Mouse (Mus musculus) forebrain, embryonic 13.5 days (tissue): ENCODE measurements at regions not wholly inside any gene's neighbourhood (a gene's known extent, or its start where the extent isn't known, plus 50 kb on each side); places are given as distances from the start of the nearest gene placed in this dataset.

Source experiments
- ATAC-seq: fragments of 200-750 bp; cut with Nextera tagmentation; 2 replicates; pipeline ENCODE4 v1.8.0; 2017
- H3K27ac ChIP-seq: fragments of 300-500 bp; sonication (generic); 2 replicates; pipeline ENCODE4 v1.5.1; 2015; ENCODE audit warnings: inconsistent platforms, mild to moderate bottlenecking, moderate library complexity
- H3K27me3 ChIP-seq: fragments of 300-500 bp; sonication (generic); 2 replicates; pipeline ENCODE4 v1.6.1; 2015; ENCODE audit warnings: mild to moderate bottlenecking, inconsistent platforms
- H3K36me3 ChIP-seq: fragments of 300-500 bp; sonication (generic); 2 replicates; pipeline ENCODE4 v1.6.1; 2015; ENCODE audit warnings: mild to moderate bottlenecking, inconsistent platforms; ENCODE audit not compliant: poor library complexity, severe bottlenecking
- H3K4me1 ChIP-seq: fragments of 300-500 bp; sonication (generic); 2 replicates; pipeline ENCODE4 v1.6.1; 2015; ENCODE audit warnings: inconsistent platforms
- H3K4me2 ChIP-seq: fragments of 300-500 bp; sonication (generic); 2 replicates; pipeline ENCODE4 v1.6.1; 2015; ENCODE audit warnings: inconsistent platforms, mild to moderate bottlenecking, moderate library complexity
- H3K4me3 ChIP-seq: fragments of 300-500 bp; sonication (generic); 2 replicates; pipeline ENCODE4 v1.5.1; 2015; ENCODE audit warnings: mild to moderate bottlenecking, inconsistent platforms
- H3K9ac ChIP-seq: fragments of 300-500 bp; sonication (generic); 2 replicates; pipeline ENCODE4 v1.6.1; 2015; ENCODE audit warnings: mild to moderate bottlenecking, inconsistent platforms
- H3K9me3 ChIP-seq: fragments of 300-500 bp; sonication (generic); replicated peaks from 2 replicates; pipeline ENCODE4 v1.6.1; 2016; ENCODE audit warnings: inconsistent platforms
- WGBS: fragments of 180-500 bp; shearing (Covaris S2); methylation state at CpG from one replicate; pipeline ENCODE4 v1.1.7; 2015; 5-methylcytosine and 5-hydroxymethylcytosine counted together

DNA sequence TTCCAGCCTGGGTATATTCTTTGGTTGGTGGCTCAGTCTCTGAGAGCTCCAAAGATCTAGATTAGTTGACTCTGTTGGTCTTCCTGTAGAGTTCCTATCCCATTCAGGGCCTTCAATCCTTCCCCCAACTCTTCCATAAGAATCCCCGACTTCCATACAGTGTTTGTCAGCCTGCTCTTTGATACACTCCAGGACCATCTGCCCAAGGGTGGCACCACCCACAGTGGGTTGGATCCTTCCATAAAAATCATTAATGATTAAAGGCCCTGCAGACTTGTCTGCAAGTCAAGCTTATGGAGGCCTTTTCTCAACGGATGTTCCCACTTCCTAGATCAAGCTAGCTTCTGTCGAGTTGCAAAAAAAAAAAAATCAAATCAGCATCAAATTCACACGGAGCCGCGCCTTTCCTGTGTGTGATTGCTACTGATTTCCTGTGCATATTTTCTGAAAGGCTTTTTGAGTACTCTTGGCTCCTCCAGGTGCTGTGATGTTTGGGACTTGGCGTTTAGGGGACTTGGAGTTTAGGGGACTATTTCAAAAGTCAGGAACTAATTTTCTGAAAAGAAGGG, 171.3 kb upstream of the Gm9833 start:
- H3K9ac ChIP-seq: no peak overlapping the region
- H3K36me3 ChIP-seq: no peaks in the 10 kb centered on the region
- ATAC-seq: no peak
- no peaks in the 10 kb centered on the region for H3K27me3 ChIP-seq
- H3K4me1 ChIP-seq: no peaks in the 10 kb centered on the region
- no peak overlapping the region for H3K27ac ChIP-seq
- no peak overlapping the region for H3K4me3 ChIP-seq
- no peak overlapping the region for H3K4me2 ChIP-seq
- 92% methylated on average over 7 of the region's 7 CpGs for WGBS
- no peaks in the 10 kb centered on the region for H3K9me3 ChIP-seq

DNA sequence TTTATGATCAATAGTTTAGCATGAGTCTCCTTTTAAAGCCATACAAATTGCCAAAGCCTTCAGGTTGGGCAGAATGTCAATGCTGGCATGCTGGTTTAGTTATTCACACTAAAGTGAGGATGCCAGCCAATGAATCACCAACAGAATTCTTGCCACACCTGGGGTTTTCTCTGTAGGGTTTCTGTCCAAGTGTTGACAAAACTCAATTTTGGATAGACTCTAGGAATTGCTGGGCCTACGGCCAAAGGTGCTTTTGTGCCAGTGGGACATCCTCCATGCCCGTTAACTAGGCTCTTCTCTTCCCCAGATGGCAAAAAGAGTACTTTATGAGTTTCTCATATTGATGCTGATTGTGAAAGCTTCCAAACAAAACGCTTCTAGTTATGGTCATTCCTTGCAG, 167.6 kb upstream of the Gm9833 start:
- Histone ChIP-seq H3K36me3 (no peaks in the 10 kb centered on the region), H3K9me3 (no peaks in the 10 kb centered on the region), H3K27me3 (no peaks in the 10 kb centered on the region), H3K27ac (no peak overlapping the region), H3K9ac (no peak overlapping the region), H3K4me1 (no peaks in the 10 kb centered on the region), H3K4me3 (no peak overlapping the region), H3K4me2 (no peak overlapping the region)
- 85% methylated on average over 3 of the region's 3 CpGs for WGBS
- no peak for ATAC-seq

DNA sequence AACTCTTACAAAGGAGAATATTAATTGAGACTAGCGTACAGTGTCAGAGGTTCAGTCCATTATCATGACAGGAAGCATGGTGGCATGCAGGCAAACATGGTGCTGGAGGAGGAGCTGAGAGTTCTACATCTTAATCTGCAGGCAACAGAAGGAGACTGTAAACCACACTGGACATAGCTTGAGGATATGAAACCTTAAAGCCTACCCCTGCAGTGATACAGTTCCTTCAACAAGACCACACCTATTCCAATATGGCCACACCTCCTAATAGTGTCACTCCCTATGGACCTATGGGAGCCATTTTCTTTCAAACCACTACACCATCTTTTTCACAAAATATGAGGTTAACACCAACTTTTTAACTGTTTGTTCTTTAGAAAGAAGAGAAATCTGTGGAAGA, 166.2 kb upstream of the Gm9833 start:
- no peak overlapping the region for H3K27ac ChIP-seq
- no peak for ATAC-seq
- H3K36me3 ChIP-seq: no peaks in the 10 kb centered on the region
- no peak overlapping the region for H3K4me2 ChIP-seq
- no peak overlapping the region for H3K4me3 ChIP-seq
- WGBS: 97% methylated on average over 1 of the region's 1 CpGs
- H3K27me3 ChIP-seq: no peaks in the 10 kb centered on the region
- no peaks in the 10 kb centered on the region for H3K4me1 ChIP-seq
- no peak overlapping the region for H3K9ac ChIP-seq
- H3K9me3 ChIP-seq: no peaks in the 10 kb centered on the region

DNA sequence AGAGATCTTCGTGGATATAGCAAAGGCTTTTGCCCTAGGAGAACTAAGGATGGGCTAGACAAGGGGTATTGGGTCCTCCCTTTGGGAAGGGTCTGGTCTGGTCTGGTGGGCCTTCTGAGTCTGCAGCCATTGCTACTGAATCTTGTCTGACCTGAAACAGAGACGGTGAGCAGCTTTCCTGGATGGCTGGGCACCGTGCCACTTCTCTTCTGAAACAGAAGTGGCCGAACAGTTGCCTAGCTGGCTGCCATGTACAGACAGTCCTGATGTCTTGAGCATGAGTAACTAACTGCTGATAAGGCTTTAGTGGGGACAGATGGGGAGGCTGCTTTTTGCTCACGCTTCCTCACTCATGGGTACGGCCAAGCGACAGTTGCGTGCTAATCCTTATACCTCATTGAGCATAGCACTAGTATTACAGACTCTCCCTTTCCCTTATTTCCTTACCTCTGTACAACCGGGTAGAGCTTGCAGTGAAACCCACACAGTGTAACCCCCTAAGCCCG, 165.3 kb upstream of the Gm9833 start:
- no peaks in the 10 kb centered on the region for H3K27me3 ChIP-seq
- H3K27ac ChIP-seq: no peak overlapping the region
- H3K4me1 ChIP-seq: no peaks in the 10 kb centered on the region
- no peak overlapping the region for H3K9ac ChIP-seq
- WGBS: 84% methylated on average over 10 of the region's 10 CpGs
- H3K9me3 ChIP-seq: no peaks in the 10 kb centered on the region
- no peak overlapping the region for H3K4me3 ChIP-seq
- ATAC-seq: no peak
- H3K36me3 ChIP-seq: no peaks in the 10 kb centered on the region
- H3K4me2 ChIP-seq: no peak overlapping the region

DNA sequence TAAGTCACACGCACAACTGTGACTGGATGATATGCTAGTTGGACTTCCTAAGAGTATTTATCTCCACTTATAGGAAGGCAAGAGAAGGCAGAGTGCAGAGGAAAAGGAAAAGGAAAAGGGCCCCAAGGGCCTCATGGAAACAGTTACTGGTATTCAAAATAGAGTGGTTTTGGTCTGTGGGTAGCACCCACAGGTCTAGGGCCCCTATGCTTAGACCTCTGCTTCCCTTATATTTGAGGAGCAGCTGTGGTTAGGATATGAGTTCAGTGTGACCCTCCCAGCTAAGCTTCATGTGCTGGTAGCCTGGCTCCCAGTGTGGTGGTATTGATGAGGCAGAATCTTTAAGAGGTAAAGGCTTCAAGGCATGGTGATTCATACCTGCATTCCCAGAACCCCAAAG, 163.3 kb upstream of the Gm9833 start:
- no peak for ATAC-seq
- H3K4me3 ChIP-seq: no peak overlapping the region
- WGBS: 97% methylated on average over 1 of the region's 1 CpGs
- H3K36me3 ChIP-seq: no peaks in the 10 kb centered on the region
- no peak overlapping the region for H3K27ac ChIP-seq
- no peaks in the 10 kb centered on the region for H3K4me1 ChIP-seq
- no peaks in the 10 kb centered on the region for H3K27me3 ChIP-seq
- H3K9me3 ChIP-seq: no peaks in the 10 kb centered on the region
- no peak overlapping the region for H3K9ac ChIP-seq
- no peak overlapping the region for H3K4me2 ChIP-seq

DNA sequence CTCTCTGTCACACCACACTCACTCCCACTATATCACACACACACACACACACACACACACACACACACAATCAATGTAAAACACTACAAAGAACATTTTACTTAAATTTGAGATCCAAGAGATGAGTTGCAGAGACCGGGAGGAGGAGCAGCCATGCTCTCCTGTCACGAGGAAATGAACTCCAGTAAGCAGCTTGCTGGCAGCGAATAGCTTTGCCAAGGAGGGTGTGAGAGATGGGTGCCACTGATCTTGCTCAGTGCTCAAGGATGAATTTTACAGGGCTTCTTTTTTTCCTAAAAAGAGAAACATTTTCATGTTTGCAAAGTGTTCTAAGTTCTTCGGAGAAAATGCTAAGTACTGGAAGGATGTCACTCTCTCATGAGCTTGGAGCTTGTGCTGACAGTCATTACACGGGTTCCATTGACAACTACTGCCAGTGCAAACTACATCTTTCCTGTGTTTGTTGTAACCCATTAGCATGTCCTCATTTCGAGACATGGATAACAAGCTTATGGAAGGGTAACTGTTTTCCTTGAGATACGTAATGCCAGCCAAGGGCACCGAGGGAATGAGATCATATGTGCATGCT, 151.0 kb upstream of the Gm9833 start:
- peak; percentile 48; the same call in 1 of the 2 replicates for ATAC-seq

DNA sequence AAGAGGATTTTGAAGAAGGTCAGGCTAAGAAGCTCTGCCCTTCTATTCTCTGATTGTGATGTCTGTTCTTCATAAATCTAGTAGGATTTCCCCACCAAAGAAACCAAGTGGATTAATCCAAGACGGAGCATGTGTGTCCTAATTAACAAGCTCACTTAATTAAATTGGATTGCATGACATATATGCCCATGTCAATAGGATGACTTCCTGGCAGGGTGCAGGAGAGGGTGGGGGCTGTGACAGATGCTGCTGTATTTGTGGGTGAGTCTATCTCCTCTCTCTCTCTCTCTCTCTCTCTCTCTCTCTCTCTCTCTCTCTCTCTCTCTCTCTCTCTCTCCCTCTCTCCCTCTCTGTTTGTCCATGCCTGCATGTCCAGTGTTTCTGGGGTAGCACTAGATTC, 149.3 kb upstream of the Gm9833 start:
- Histone ChIP-seq H3K36me3 (no peaks in the 10 kb centered on the region), H3K27me3 (no peaks in the 10 kb centered on the region), H3K9me3 (no peaks in the 10 kb centered on the region), H3K4me3 (no peak overlapping the region), H3K4me2 (no peak overlapping the region), H3K4me1 (0 out of 2 replicates have a peak, but pooled peaks cover 8% of the 10 kb centered on the region), H3K9ac (no peak overlapping the region), H3K27ac (no peak overlapping the region)
- peak; percentile 78 for ATAC-seq
- 31% methylated on average over 1 of the region's 1 CpGs for WGBS

More for the DNA sequence above, 151.0 kb upstream of the Gm9833 start:
- no peaks in the 10 kb centered on the region for H3K27me3 ChIP-seq
- H3K36me3 ChIP-seq: no peaks in the 10 kb centered on the region
- peak overlapping the region; percentile 6; the same call in 1 of the 2 replicates for H3K27ac ChIP-seq
- H3K9ac ChIP-seq: no peak overlapping the region
- 0 out of 2 replicates have a peak, but pooled peaks cover 8% of the 10 kb centered on the region for H3K4me1 ChIP-seq
- no peaks in the 10 kb centered on the region for H3K9me3 ChIP-seq
- 73% methylated on average over 8 of the region's 8 CpGs for WGBS
- H3K4me3 ChIP-seq: no peak overlapping the region
- no peak overlapping the region for H3K4me2 ChIP-seq

DNA sequence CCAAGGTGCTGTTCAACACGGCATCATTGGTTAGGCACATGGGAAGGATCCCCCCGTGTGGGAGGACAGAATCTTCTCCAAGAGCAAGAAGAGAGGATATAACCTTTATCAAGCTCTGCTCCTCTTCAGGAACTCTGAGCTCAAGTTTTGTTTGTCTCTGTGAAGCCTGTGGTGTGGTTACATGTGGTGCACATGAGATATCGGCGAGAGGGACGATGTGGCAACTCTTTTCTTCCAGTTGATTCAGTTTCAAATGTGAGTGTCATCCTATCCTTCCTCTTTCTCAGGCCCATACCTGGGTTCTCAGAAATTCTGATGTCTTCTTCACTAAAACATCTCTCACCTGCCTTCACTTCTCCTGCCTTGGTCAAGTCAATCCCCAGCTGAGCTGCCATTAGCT, 145.3 kb upstream of the Gm9833 start:
- 93% methylated on average over 5 of the region's 5 CpGs for WGBS
- Histone ChIP-seq H3K4me1 (0 out of 2 replicates have a peak, but pooled peaks cover 5% of the 10 kb centered on the region), H3K9me3 (no peaks in the 10 kb centered on the region), H3K9ac (no peak overlapping the region), H3K4me3 (no peak overlapping the region), H3K36me3 (no peaks in the 10 kb centered on the region), H3K4me2 (no peak overlapping the region), H3K27me3 (no peaks in the 10 kb centered on the region), H3K27ac (no peak overlapping the region)
- no peak for ATAC-seq

DNA sequence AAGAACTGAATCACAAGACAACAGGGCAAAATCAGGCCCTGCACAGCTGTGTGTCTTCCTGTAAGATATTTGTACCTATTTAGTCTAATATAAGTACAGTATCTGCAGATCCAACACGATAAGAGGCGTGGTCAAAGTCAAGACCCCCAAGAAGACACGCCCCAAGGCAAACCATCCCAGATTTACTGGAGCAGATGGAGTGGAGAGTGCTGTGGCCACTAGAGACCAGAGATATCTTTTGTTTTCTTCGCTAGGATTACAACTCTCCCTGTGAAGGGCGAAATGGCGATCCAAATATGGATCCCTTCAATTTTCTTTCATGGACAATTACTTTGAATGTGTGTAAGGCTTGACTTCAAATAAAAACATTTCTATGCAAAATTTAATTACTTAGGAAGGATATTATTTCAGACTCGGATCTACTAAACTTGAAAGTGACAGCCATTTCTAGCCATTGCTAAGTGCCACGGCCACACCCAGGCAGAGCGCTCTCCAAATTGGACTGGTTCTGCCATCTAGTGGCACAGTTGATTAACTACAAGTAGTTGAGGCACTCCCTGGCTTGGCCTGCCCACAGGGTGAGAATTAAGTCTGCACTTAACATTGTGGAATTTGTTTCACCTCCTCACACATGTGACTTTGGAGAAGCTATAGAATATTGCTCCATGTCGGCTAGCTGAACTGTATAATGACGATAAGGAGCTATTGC, 140.4 kb upstream of the Gm9833 start:
- Histone ChIP-seq H3K4me2 (no peak overlapping the region), H3K9me3 (no peaks in the 10 kb centered on the region), H3K4me3 (no peak overlapping the region), H3K9ac (no peak overlapping the region), H3K4me1 (no peaks in the 10 kb centered on the region), H3K27me3 (no peaks in the 10 kb centered on the region), H3K36me3 (no peaks in the 10 kb centered on the region), H3K27ac (no peak overlapping the region)
- peak; percentile 95 for ATAC-seq
- WGBS: 55% methylated on average over 11 of the region's 11 CpGs

DNA sequence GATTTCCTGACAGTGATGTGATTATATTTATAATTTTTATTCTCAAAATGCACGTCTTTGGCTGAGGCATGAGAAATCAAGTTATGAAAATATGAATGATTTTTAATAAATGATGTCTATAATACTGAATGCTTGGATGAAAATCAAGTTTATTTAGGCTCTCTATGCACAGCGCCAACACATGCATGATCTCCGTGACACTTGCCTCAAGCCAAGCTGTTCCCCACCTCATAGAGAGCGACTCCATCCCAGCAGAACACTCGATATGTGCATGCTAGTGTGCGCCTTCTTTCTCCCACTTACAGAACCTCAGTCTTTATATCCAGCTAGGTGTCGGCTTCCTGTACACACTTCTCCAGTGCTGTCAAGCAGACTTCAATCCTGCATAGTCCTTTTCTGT, 139.8 kb upstream of the Gm9833 start:
- ATAC-seq: peak; percentile 73
- no peak overlapping the region for H3K4me3 ChIP-seq
- H3K4me2 ChIP-seq: no peak overlapping the region
- no peak overlapping the region for H3K27ac ChIP-seq
- 76% methylated on average over 7 of the region's 7 CpGs for WGBS
- H3K9me3 ChIP-seq: no peaks in the 10 kb centered on the region
- no peaks in the 10 kb centered on the region for H3K4me1 ChIP-seq
- H3K9ac ChIP-seq: no peak overlapping the region
- no peaks in the 10 kb centered on the region for H3K36me3 ChIP-seq
- no peaks in the 10 kb centered on the region for H3K27me3 ChIP-seq

DNA sequence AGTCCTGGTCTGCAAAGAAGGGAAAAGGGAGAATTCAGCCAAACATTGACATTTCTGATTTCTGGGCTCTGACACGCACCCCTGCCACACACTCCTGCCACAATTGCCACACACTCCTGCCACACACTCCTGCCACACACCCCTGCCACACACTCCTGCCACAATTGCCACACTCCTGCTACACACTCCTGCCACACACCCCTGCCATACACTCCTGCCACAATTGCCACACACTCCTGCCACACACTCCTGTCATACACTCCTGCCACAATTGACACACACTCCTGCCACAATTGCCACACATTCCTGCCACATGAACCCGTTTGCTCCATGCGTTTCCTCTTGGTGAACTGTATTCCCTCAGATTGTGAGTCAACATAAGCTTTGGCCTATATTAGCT, 130.0 kb upstream of the Gm9833 start:
- ATAC-seq: no peak
- H3K27ac ChIP-seq: no peak overlapping the region
- no peaks in the 10 kb centered on the region for H3K27me3 ChIP-seq
- no peak overlapping the region for H3K4me3 ChIP-seq
- H3K9me3 ChIP-seq: no peaks in the 10 kb centered on the region
- WGBS: 88% methylated on average over 3 of the region's 3 CpGs
- no peak overlapping the region for H3K4me2 ChIP-seq
- H3K4me1 ChIP-seq: no peaks in the 10 kb centered on the region; the same call in 1 of the 2 replicates
- H3K36me3 ChIP-seq: no peaks in the 10 kb centered on the region
- no peak overlapping the region for H3K9ac ChIP-seq
